Mouse (Mus musculus): Measurements from ENCODE around the gene Pou2f2.

GRCm38 (mm10) chr7:25052587-25052986, 126.9 kb downstream of the Pou2f2 start:
- TF ChIP-seq POLR2A (IDR thresholded peaks at IDR 0.05; ENCODE audit: extremely low read depth, insufficient read depth, low read length), result no peak
- TF ChIP-seq CTCF (IDR thresholded peaks at IDR 0.05; ENCODE audit: low read depth, low read length), result no peak; the same call in 1 of the 2 replicates

Data from liver, adult 2 months (tissue).